Mouse (Mus musculus): ENCODE data around the gene Tra2b.
A peak's percentile ranks its signal among the peaks of the same experiment; 100 is the strongest.

DNA sequence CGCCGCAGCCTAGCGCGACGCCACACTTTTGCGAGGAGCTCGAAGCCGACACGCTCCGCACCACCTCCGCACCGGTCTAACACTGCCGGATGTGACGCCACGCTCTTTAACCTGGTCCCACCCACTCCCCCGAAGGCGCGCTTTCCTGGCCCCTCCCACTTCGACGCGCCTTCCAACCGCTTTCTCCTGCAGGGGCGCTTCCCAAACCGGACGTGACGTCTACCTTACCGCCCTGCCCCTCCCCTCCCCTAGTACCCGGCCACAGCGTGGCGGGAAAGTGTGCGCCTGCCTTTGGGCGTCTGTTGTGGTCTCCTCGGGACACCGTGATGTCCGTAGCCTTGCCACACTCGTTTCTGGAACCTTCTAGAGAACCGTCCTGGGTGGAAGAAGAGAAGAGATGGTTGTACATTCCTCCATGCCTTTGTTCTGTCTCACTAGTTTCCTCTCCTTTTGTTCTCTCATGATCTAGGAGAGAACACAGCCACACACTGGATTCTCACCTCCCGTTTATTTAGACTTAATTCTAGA lies at the start of gene Tra2b:
- TF ChIP-seq CTCF (IDR thresholded peaks at IDR 0.05; ENCODE audit: low read depth) (peak; percentile 67), EP300 (optimal IDR thresholded peaks at IDR 0.05) (no peak)

All from stomach, postnatal 0 days (tissue).